Mouse (Mus musculus) midbrain, embryonic 11.5 days (tissue): ENCODE results near the gene Dnajb14. TPM values are rescaled to one million over a fixed set of nuclear protein-coding genes. Genes with fewer than 3 reads are reported as not detected.

Experiments used
- ATAC-seq: fragments of 200-750 bp; cut with Nextera tagmentation; 2 replicates; pipeline ENCODE4 v1.8.0; 2017; ENCODE audit warnings: moderate TSS enrichment, moderate library complexity; ENCODE audit not compliant: low FRiP score
- DNase-seq: peaks from one replicate; pipeline ENCODE4 v3.0.0; 2015; ENCODE audit warnings: low spot score; ENCODE audit errors: missing footprints
- H3K27ac ChIP-seq: fragments of 300-500 bp; sonication (generic); 2 replicates; pipeline ENCODE4 v1.5.1; 2014; ENCODE audit warnings: low read depth, low read length
- H3K27me3 ChIP-seq: fragments of 300-500 bp; sonication (generic); 2 replicates; pipeline ENCODE4 v1.6.1; 2014; ENCODE audit warnings: mild to moderate bottlenecking, low read length, moderate library complexity, mixed read lengths; ENCODE audit not compliant: control insufficient read depth, insufficient read depth
- H3K36me3 ChIP-seq: fragments of 300-500 bp; sonication (generic); 2 replicates; pipeline ENCODE4 v1.6.1; 2014; ENCODE audit warnings: mild to moderate bottlenecking, low read length, moderate library complexity, mixed read lengths; ENCODE audit not compliant: control insufficient read depth, insufficient read depth
- H3K4me1 ChIP-seq: fragments of 300-500 bp; sonication (generic); 2 replicates; pipeline ENCODE4 v1.6.1; 2014; ENCODE audit warnings: low read length; ENCODE audit not compliant: control insufficient read depth, insufficient read depth
- H3K4me2 ChIP-seq: fragments of 300-500 bp; sonication (generic); 2 replicates; pipeline ENCODE4 v1.6.1; 2014; ENCODE audit warnings: mild to moderate bottlenecking, moderate library complexity
- H3K4me3 ChIP-seq: fragments of 300-500 bp; sonication (generic); 2 replicates; pipeline ENCODE4 v1.5.1; 2014; ENCODE audit warnings: low read depth, low read length
- H3K9ac ChIP-seq: fragments of 300-500 bp; sonication (generic); 2 replicates; pipeline ENCODE4 v1.6.1; 2014; ENCODE audit warnings: low read length
- H3K9me3 ChIP-seq: fragments of 300-500 bp; sonication (generic); 2 replicates; pipeline ENCODE4 v1.6.1; 2016; ENCODE audit warnings: low read length; ENCODE audit not compliant: control insufficient read depth
- WGBS: fragments of 180-500 bp; shearing (Covaris S2); extraction: QIAGEN DNeasy Blood & Tissue Kit; methylation state at CpG from one replicate; pipeline ENCODE4 v1.1.7; 2014; 5-methylcytosine and 5-hydroxymethylcytosine counted together
- polyA plus RNA-seq: library from polyadenylated mRNA; unstranded; fragments of >200 nt; fragmentation: Nextera tagmentation; extraction: Ambion mirVana; gene quantifications from 2 replicates; pipeline ENCODE4 v1.2.1, GENCODE M21; 2014

Gene Dnajb14
- polyA plus RNA-seq, 1 experiment from 2014 or later, result 9.9 TPM

- no peaks in the 10 kb centered on the region for H3K9me3 ChIP-seq
- H3K27ac ChIP-seq, result no peak overlapping the region
- H3K27me3 ChIP-seq, result no peaks in the 10 kb centered on the region
- H3K9ac ChIP-seq, result no peak overlapping the region
- ATAC-seq, result 0 out of 2 replicates have a peak, but pooled peaks have one; percentile 30
- H3K4me2 ChIP-seq, result no peak overlapping the region
- no peak overlapping the region for H3K4me3 ChIP-seq
- peaks cover 8% of the 10 kb centered on the region; the same call in 1 of the 2 replicates for H3K4me1 ChIP-seq
- DNase-seq, result peak; percentile 49
- H3K36me3 ChIP-seq, result no peaks in the 10 kb centered on the region
- WGBS, result 47% methylated on average over 7 of the region's 7 CpGs
Observed at GRCm38 (mm10) chr3:137951819-137952218, 84.3 kb downstream of the Dnajb14 start.

DNA sequence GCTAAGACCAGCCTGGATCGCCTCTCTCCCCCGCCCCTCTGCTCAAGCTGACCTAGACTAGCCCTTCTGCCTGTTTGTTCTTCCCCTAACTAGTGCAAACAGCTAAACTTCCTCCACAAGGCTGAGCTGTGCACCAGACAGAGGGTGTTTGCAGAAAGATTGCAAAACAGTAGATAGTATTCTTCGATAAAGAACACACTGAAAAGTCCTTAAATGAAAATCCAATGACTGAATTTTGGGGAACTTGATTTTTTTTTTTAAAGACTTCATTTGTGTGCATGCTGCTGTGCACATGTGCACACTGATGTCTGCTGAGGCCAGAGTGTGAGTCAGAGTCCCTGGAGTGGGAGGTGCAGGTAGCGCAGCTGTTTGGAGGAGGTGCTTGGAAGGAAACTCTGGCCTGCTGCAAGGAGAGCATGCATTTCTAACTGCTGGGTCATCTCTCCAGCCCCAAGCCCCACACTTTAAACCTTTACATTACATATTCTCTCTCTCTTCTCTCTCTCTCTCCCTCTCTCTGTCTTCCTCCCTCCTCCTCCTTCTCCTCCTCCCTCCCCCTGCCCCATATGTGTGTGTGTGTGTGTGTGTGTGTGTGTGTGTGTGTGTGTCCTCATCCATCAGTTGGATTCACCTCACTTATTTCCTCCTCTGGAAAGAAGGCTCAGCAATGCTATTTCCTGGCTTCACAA, 84.9 kb downstream of the Dnajb14 start:
- Histone ChIP-seq H3K27ac (no peak overlapping the region), H3K36me3 (no peaks in the 10 kb centered on the region), H3K4me1 (peaks cover 8% of the 10 kb centered on the region; the same call in 1 of the 2 replicates), H3K9me3 (no peaks in the 10 kb centered on the region), H3K27me3 (no peaks in the 10 kb centered on the region), H3K9ac (no peak overlapping the region), H3K4me2 (no peak overlapping the region), H3K4me3 (no peak overlapping the region)
- WGBS, result 74% methylated on average over 4 of the region's 4 CpGs
- DNase-seq, result peak; percentile 79
- peak; percentile 47; the same call in 1 of the 2 replicates for ATAC-seq

- peak; percentile 89 for DNase-seq
- ATAC-seq, result peak; percentile 78; the same call in 1 of the 2 replicates
- H3K36me3 ChIP-seq, result no peaks in the 10 kb centered on the region
- no peak overlapping the region for H3K4me2 ChIP-seq
- peaks cover 8% of the 10 kb centered on the region; the same call in 1 of the 2 replicates for H3K4me1 ChIP-seq
- H3K27me3 ChIP-seq, result no peaks in the 10 kb centered on the region
- no peak overlapping the region for H3K4me3 ChIP-seq
- H3K9ac ChIP-seq, result no peak overlapping the region
- H3K27ac ChIP-seq, result no peak overlapping the region
- H3K9me3 ChIP-seq, result no peaks in the 10 kb centered on the region
- WGBS, result 69% methylated on average over 14 of the region's 14 CpGs
Observed at GRCm38 (mm10) chr3:137952914-137953880, 85.7 kb downstream of the Dnajb14 start.

DNA sequence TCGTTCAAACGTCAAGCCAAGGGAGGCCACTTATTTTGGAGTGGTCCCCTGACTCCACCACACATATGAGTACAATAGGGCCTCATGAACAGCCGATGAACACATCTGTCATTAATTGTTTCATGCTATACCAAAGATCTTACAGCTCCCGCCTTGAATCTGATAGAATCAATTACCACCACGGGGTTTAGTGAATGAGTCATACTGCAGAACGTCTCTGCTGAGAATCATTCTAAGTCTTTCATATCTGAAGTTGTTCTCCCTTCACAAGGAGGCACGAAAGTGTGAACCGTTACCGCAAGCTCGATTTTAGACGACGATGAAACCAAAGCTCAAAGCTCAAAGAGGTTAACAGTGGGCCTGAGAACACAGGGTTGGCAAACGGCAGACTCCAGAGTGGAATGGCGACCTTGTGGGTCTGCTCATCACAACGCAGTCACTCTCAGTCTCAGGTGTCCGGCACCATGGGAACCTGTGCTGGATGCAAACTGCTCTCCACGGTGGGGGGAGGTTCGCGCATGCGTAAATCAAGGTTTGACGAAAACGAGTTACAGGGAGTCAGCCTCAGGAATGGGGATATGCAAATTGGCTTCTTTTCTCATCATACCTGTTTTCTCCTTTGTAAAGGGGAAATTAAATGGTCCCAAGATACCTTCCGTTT, 86.9 kb downstream of the Dnajb14 start:
- no peaks in the 10 kb centered on the region for H3K27me3 ChIP-seq

DNA sequence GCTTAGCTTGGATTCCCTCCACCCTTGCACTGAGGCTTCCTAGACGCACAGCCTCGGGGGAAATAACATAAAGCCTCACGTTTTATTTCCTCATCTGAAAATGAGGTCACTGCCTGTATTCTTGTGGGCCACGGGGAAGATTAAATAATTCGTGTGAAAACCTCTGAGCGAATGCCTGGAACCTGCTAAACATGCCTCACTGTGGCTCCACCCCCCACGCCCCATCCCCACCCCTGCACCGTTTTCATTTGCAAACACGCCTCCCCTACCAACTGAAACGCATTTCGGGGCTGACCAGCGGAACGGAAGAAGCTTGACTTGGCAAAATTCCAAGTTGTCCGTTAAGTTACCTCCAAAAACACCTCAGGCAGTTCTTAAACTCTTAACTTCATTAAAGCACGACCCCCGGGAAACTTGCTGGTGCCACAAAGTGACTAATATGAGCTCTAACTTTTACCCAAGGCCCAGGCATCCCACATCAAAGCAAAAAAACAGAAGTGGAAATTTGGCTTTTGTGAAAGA, 88.1 kb downstream of the Dnajb14 start:
- peak; percentile 84 for DNase-seq
- H3K27ac ChIP-seq, result no peak overlapping the region
- no peaks in the 10 kb centered on the region for H3K27me3 ChIP-seq
- H3K9me3 ChIP-seq, result no peaks in the 10 kb centered on the region
- ATAC-seq, result no peak
- WGBS, result 32% methylated on average over 16 of the region's 16 CpGs
- H3K4me1 ChIP-seq, result peaks cover 8% of the 10 kb centered on the region; the same call in 1 of the 2 replicates
- no peak overlapping the region for H3K4me3 ChIP-seq
- H3K9ac ChIP-seq, result no peak overlapping the region
- peak overlapping the region; percentile 15; the same call in 1 of the 2 replicates for H3K4me2 ChIP-seq
- no peaks in the 10 kb centered on the region for H3K36me3 ChIP-seq

More for the DNA sequence above, 86.9 kb downstream of the Dnajb14 start:
- Histone ChIP-seq H3K4me2 (no peak overlapping the region), H3K27ac (no peak overlapping the region), H3K4me3 (no peak overlapping the region), H3K9ac (no peak overlapping the region), H3K9me3 (no peaks in the 10 kb centered on the region), H3K4me1 (peaks cover 8% of the 10 kb centered on the region; the same call in 1 of the 2 replicates), H3K36me3 (no peaks in the 10 kb centered on the region)
- DNase-seq (peak; percentile 85), ATAC-seq (0 out of 2 replicates have a peak, but pooled peaks have one; percentile 15)
- 64% methylated on average over 23 of the region's 23 CpGs for whole genome bisulfite sequencing

DNA sequence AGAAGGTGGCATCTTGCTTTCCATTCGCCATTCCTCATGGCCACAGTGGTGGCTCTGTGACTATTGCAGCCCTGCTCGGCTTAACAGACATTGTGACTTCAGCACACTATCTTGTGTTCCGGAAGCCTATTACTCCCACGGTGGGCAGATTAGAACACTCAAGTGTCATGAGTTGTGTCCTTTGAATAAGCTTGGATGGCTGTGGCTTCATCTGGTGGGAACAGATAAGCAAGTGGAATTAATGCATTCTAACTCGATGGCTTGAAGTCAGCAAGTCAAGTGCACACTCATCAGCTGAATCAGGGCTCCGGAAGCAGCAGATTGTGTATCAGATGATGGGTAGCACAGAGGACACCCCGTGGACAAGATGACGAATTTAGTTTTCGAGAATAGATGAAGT, 90.4 kb downstream of the Dnajb14 start:
- no peaks in the 10 kb centered on the region for H3K36me3 ChIP-seq
- no peak overlapping the region for H3K27ac ChIP-seq
- WGBS, result 91% methylated on average over 9 of the region's 9 CpGs
- H3K4me1 ChIP-seq, result peaks cover 6% of the 10 kb centered on the region; the same call in 1 of the 2 replicates
- no peak for ATAC-seq
- H3K27me3 ChIP-seq, result no peaks in the 10 kb centered on the region
- H3K4me2 ChIP-seq, result no peak overlapping the region
- no peaks in the 10 kb centered on the region for H3K9me3 ChIP-seq
- no peak overlapping the region for H3K4me3 ChIP-seq
- H3K9ac ChIP-seq, result no peak overlapping the region
- DNase-seq, result peak; percentile 28

DNA sequence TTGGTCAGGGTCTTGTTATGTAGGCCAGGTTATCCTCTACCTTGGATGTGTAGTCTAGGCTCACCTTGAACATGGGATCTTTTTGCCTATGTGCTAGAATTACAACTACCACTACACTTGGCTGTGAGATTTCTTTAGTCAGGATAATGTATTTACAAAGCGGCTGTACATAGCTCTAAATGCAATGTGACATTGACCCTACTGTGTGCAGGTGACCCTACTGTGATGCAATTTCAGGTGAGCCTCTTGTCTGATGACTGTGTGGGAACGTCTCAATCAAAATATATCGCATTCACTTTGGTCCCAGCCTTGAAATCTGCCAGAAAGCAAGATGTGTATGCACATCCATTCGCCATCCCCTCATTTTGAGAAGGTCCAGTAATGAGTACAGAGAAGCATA, 90.9 kb downstream of the Dnajb14 start:
- H3K9ac ChIP-seq, result no peak overlapping the region
- DNase-seq (peak; percentile 49), ATAC-seq (no peak)
- WGBS, result 92% methylated on average over 4 of the region's 4 CpGs
- peaks cover 3% of the 10 kb centered on the region; the same call in 1 of the 2 replicates for H3K4me1 ChIP-seq
- H3K27ac ChIP-seq, result no peak overlapping the region
- no peak overlapping the region for H3K4me3 ChIP-seq
- H3K27me3 ChIP-seq, result no peaks in the 10 kb centered on the region
- no peaks in the 10 kb centered on the region for H3K9me3 ChIP-seq
- H3K4me2 ChIP-seq, result no peak overlapping the region
- H3K36me3 ChIP-seq, result no peaks in the 10 kb centered on the region

DNA sequence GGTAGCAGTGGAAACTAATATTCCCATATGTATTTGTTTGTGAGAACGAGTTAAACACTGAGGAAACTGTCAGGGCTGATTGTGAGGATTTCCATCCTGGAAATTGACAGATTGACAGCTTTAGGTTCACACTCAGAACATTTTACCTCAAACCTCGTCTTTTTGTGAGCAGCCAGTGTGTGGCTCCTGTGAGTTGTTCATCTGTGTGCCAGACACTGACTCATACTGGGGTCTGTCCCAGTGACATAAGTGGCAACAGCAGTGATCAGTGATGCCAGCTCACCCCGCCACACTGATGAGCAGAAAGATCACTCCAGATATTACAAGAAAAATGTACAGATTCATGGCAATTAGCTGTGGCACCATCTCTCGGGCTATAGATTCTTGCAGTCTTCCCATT, 92.0 kb downstream of the Dnajb14 start:
- 82% methylated on average over 4 of the region's 4 CpGs for WGBS
- no peaks in the 10 kb centered on the region for H3K9me3 ChIP-seq
- peaks cover 3% of the 10 kb centered on the region; the same call in 1 of the 2 replicates for H3K4me1 ChIP-seq

More for the DNA sequence above, 92.0 kb downstream of the Dnajb14 start:
- peak; percentile 68 for DNase-seq
- no peak for ATAC-seq
- H3K36me3 ChIP-seq, result no peaks in the 10 kb centered on the region
- H3K4me2 ChIP-seq, result no peak overlapping the region
- no peak overlapping the region for H3K9ac ChIP-seq
- H3K27ac ChIP-seq, result no peak overlapping the region
- no peaks in the 10 kb centered on the region for H3K27me3 ChIP-seq
- no peak overlapping the region for H3K4me3 ChIP-seq
